Mouse (Mus musculus) ovary, postnatal 14 days (tissue): ENCODE measurements at regions not wholly inside any gene's neighbourhood (a gene's known extent, or its start where the extent isn't known, plus 50 kb on each side); places are given as distances from the start of the nearest gene placed in this dataset.

ENCODE experiments used
- DNase-seq: peaks from one replicate; pipeline ENCODE4 v3.0.0; 2022; ENCODE audit warnings: low spot score

- DNase-seq: no peak
Observed at GRCm38 (mm10) chr14:98728863-98729262, 265.3 kb downstream of the Rpl36a-ps1 start.

DNA sequence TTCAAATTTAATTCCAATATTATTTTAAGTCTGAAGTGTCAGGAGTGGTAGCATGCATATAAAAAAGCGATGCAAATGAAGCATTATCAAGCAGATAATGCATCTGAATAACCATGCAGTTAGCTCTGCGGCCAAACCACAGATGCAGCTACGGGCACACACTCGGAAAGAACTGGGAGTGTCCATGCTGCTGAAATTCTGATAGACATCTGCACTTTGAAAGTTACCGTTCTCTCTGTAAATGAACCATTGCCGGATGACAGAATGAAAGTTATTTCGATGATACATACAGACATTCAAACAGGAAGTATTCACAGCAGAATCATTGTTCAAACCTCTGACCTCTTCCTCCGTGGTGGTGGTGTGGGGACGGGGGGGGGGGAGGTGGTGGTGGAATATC lies 271.6 kb downstream of the Rpl36a-ps1 start:
- no peak for DNase-seq

DNA sequence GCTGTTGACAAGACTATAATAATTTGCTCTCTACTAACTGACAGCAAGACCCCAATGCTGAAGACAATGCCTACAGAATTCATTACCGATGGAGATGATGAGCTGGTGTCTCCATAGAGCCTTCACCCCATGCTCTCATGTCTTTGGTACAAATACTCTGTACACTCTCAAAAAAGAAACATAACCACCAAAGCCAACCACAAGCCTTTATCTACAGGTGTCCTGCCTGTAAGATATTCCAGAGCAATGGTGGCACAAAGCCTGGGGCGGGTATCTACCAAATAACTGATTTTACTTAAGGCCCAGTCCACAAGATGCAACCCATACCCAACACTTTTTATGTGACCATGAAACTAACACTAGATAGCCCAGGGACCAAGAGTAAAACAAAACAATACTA lies 273.1 kb downstream of the Rpl36a-ps1 start:
- DNase-seq: no peak

- no peak for DNase-seq
Observed at GRCm38 (mm10) chr14:98708045-98708444, 286.1 kb downstream of the Rpl36a-ps1 start.

DNA sequence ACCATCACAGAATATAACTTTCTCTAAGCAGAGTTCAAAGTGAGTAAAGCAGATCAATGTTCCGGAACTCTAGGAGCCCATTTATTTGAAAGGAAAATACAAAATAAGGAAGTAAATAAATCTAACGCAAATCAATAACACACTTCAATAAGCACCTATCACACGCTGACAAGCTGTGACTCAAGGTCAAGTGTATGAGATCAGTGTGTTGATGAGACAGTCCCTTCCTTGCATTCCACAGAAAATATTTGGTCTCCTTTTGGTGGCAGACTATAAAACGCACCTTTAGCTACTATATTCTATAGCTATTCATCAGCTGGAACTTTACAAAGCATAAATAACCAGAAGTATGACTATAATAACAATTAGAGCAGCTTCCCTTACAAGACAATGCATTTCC lies 286.5 kb downstream of the Rpl36a-ps1 start:
- DNase-seq: no peak

GRCm38 (mm10) chr14:98703289-98703688 lies 290.8 kb downstream of the Rpl36a-ps1 start:
- DNase-seq: no peak

DNA sequence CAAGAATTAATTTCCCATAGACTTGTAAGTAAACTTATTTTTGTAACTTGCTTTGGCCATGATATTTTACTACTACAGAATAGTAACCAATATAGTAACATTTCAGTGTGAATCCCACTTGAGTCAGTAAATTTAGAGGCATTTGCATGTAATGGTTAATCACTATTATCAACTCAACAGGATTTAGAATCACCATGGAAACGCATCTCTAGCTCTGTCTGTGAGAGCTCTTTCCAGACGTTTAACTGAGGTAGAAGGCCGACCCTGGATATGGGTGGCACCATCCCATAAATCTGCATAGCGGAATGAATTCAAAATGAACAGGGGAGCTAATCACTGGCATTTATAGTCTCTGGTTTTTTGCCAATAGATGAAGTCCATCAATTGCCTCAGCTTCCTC lies 337.6 kb downstream of the Rpl36a-ps1 start:
- no peak for DNase-seq

GRCm38 (mm10) chr14:98654191-98654809 lies 339.8 kb downstream of the Rpl36a-ps1 start:
- DNase-seq: no peak

GRCm38 (mm10) chr14:98651221-98651620 lies 342.9 kb downstream of the Rpl36a-ps1 start:
- DNase-seq: no peak

DNA sequence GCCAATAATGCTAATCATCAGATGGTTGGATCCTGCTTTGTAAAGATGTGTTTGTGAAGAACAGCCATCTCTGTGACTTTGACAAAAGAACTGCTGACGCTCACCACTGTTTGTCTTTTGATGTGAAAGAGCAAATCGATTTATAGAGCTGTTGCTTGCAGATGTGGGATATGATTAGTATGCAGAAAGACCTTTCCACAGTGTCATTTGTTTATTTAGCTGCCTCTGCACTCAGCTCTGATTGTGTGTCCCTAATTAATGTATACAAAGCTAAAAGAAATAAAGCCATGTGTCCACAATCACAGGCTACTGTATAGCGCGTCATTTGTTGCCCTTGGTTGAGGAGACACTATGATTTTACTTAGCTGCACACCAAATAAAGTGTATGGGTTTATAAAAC lies 343.6 kb downstream of the Rpl36a-ps1 start:
- no peak for DNase-seq

GRCm38 (mm10) chr14:98647614-98648013 lies 346.5 kb downstream of the Rpl36a-ps1 start:
- DNase-seq: no peak

DNA sequence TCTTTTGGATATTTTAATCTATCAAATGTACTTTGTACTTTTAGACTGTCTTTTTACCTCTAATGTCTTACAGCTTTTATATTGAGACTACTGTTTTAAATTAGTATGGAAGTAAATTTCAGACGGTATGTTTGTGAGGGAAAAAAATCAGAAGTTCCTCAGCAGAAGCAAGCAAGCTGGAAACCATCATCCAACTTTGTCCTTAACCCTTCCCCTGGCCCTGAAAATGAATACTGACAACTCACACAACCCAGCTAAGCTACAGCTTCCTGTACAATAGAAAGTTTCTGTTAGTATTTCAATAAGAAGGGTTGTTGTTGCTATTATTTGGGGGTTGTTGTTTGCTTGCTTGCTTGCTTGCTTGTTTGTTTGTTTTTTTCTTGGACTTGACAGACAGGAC lies 350.4 kb downstream of the Rpl36a-ps1 start:
- DNase-seq: no peak

GRCm38 (mm10) chr14:98642661-98643331 lies 351.3 kb downstream of the Rpl36a-ps1 start:
- DNase-seq: no peak

GRCm38 (mm10) chr14:98629026-98629425 lies 365.1 kb downstream of the Rpl36a-ps1 start:
- DNase-seq: no peak

DNA sequence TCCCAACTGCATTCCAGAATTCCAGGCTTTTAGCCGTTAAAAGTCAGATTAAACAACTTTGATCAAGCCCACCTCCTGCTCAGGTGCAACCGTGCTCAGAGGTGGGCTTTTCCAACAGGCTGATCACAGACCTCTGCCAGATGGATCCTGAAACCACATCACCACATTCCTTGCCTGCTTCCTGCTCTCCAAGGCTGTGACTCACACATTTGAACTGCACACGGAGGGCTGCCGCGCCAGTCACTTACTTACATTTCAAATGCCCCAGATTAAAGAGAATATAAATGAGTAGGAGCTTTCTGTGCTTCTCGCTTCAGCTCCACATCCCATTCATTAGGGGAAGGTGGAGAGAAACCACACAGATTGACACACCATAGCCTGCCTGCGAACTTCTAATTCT lies 367.6 kb downstream of the Rpl36a-ps1 start:
- DNase-seq: no peak

- no peak for DNase-seq
Observed at GRCm38 (mm10) chr14:98625867-98626266, 368.3 kb downstream of the Rpl36a-ps1 start.

DNA sequence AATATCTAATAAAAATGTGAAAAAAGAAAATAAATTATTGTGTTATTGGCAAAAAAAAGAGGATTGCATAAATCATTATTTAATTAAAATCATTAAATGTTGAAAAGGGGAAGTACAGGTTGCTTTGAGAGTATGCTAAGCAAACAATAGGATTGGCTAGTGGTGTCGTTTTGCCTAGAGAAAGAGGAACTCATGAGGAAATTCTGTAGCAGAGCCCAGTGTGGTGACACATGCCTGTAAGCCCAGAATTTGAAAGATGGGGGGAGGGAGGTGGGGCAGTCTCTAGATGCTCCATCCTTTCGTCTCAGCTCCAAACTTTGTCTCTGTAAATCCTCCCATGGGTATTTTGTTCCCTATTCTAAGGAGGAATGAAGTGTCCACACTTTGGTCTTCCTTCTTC lies 388.3 kb downstream of the Rpl36a-ps1 start:
- no peak for DNase-seq

GRCm38 (mm10) chr14:98596252-98596651 lies 397.9 kb downstream of the Rpl36a-ps1 start:
- DNase-seq: no peak

DNA sequence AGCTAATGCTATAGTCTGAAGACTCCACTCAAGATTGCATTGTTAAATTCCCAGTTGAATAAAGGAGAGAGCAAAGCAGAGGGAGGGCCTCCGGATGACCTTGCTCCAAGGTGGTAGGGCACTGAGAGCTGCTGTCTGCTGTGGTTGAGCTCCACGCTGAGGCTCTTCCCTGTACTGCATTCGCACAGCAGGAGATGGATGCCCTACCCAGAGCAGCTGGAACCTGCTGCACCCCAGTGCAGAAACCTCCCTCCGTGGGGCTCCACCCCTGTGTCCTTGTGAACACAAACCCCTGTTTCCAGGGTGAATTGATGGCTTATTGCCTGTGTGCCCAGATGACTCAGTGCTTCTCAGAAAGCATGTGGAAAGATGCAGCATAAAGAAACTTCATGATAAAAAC lies 404.3 kb downstream of the Rpl36a-ps1 start:
- peak; percentile 5 for DNase-seq

DNA sequence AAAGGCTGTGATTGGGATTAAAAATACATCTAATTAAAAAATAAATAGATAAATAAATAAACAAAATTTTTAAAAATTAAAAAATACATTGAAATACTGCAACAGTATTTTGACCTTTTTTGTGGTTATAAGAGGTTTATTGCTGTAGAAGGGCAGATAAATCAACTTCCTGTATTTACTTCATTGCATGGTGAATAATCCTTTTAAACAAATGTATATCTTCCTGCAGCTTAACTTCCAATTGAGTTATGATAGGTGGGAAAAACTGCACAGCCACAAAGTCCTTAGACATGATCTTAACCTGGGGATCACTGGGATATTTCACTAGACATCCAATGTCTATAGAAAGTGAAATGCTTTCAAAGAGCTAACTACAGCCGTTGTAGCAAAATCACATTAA lies 402.1 kb upstream of the Dach1 start:
- DNase-seq: no peak

GRCm38 (mm10) chr14:98562002-98562401 lies 392.4 kb upstream of the Dach1 start:
- no peak for DNase-seq

- no peak for DNase-seq
Observed at GRCm38 (mm10) chr14:98539792-98540191, 370.2 kb upstream of the Dach1 start.

GRCm38 (mm10) chr14:98538267-98538666 lies 368.7 kb upstream of the Dach1 start:
- no peak for DNase-seq

- DNase-seq: no peak
Observed at GRCm38 (mm10) chr14:98533600-98533999, 364.0 kb upstream of the Dach1 start.
